Mouse (Mus musculus) small intestine, adult 2 months (tissue): ENCODE measurements around the gene Kcnq4.

Experiments used
- CTCF ChIP-seq: fragments of 200-500 bp; IDR thresholded peaks from 2 replicates; pipeline ENCODE4 v1.5.1; 2012; ENCODE audit warnings: low read depth, mild to moderate bottlenecking, control low read depth, inconsistent platforms, low read length, moderate library complexity, mixed read lengths; ENCODE audit not compliant: insufficient replicate concordance, insufficient read length; ENCODE audit errors: extremely low read depth
- POLR2A ChIP-seq: fragments of 200-500 bp; IDR thresholded peaks from 2 replicates; pipeline ENCODE4 v1.6.1; 2012; ENCODE audit warnings: low read depth, mild to moderate bottlenecking, control low read depth, inconsistent platforms, low read length, moderate library complexity

DNA sequence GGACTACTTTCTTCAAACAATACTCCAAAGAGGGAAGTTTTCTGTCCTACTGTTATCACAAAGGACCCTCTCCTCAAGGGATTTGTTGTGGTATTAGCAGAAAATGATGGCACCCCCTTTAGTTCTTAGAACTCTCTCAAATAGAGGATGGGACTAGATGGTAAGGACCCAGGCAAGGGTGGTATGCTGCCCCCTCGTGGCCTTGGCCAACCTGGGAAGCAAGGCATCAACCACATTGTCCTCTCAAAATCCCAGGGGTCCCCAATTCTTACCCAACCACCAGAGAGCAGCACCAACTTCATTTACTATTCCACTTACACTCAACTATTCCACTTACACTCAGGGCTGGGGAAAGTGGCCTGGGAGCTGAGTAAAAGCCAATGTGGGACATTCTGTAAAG is 6.9 kb upstream of the Kcnq4 start:
- peak; percentile 82; the same call in 1 of the 2 replicates for TF ChIP-seq CTCF
- no peak for TF ChIP-seq POLR2A
